Mouse (Mus musculus) midbrain, embryonic 14.5 days (tissue): Measurements from ENCODE around the gene Kif13a. TPM values are rescaled to one million over a fixed set of nuclear protein-coding genes. Genes with fewer than 3 reads are reported as not detected.

Source experiments
- ATAC-seq: fragments of 200-750 bp; cut with Nextera tagmentation; 2 replicates; pipeline ENCODE4 v1.8.0; 2017; ENCODE audit warnings: moderate number of reproducible peaks, moderate library complexity; ENCODE audit not compliant: low FRiP score, low TSS enrichment
- DNase-seq: peaks from one replicate; pipeline ENCODE4 v3.0.0-alpha.2; 2015
- H3K27ac ChIP-seq: fragments of 300-500 bp; sonication (generic); replicated peaks from 2 replicates; pipeline ENCODE4 v1.5.1; 2014; ENCODE audit warnings: mild to moderate bottlenecking, low read depth, low read length, moderate library complexity
- H3K27me3 ChIP-seq: fragments of 300-500 bp; sonication (generic); 2 replicates; pipeline ENCODE4 v1.6.1; 2014; ENCODE audit warnings: low read length, control low read depth, mixed read lengths; ENCODE audit not compliant: control insufficient read depth, insufficient read depth
- H3K36me3 ChIP-seq: fragments of 300-500 bp; sonication (generic); 2 replicates; pipeline ENCODE4 v1.6.1; 2014; ENCODE audit warnings: low read length, control low read depth; ENCODE audit not compliant: control insufficient read depth, insufficient read depth
- H3K4me1 ChIP-seq: fragments of 300-500 bp; sonication (generic); 2 replicates; pipeline ENCODE4 v1.6.1; 2014; ENCODE audit warnings: mild to moderate bottlenecking, antibody characterized with exemption, low read length, control low read depth; ENCODE audit not compliant: control insufficient read depth, insufficient read depth
- H3K4me2 ChIP-seq: fragments of 300-500 bp; sonication (generic); 2 replicates; pipeline ENCODE4 v1.6.1; 2014; ENCODE audit warnings: mild to moderate bottlenecking, low read length, moderate library complexity
- H3K4me3 ChIP-seq: fragments of 300-500 bp; sonication (generic); replicated peaks from 2 replicates; pipeline ENCODE4 v1.5.1; 2014; ENCODE audit warnings: low read depth, low read length
- H3K9ac ChIP-seq: fragments of 300-500 bp; sonication (generic); replicated peaks from 2 replicates; pipeline ENCODE4 v1.6.1; 2014; ENCODE audit warnings: mild to moderate bottlenecking, low read length, moderate library complexity
- H3K9me3 ChIP-seq: fragments of 300-500 bp; sonication (generic); 2 replicates; pipeline ENCODE4 v1.6.1; 2016; ENCODE audit warnings: low read length, control low read depth, mixed read lengths; ENCODE audit not compliant: control insufficient read depth
- WGBS: fragments of 180-500 bp; shearing (Covaris S2); extraction: QIAGEN DNeasy Blood & Tissue Kit; methylation state at CpG from one replicate; pipeline ENCODE4 v1.1.7; 2014; 5-methylcytosine and 5-hydroxymethylcytosine counted together
- polyA plus RNA-seq: library from polyadenylated mRNA; unstranded; fragments of >200 nt; fragmentation: Nextera tagmentation; extraction: Ambion mirVana; gene quantifications from 2 replicates; pipeline ENCODE4 v1.2.1, GENCODE M21; 2014

Kif13a gene
- polyA plus RNA-seq, 1 experiment from 2014 or later: 14.2 TPM

- Histone ChIP-seq H3K36me3 (no peaks in the 10 kb centered on the region), H3K4me2 (no peak overlapping the region), H3K27me3 (no peaks in the 10 kb centered on the region), H3K9ac (no peak overlapping the region), H3K4me3 (no peak overlapping the region), H3K4me1 (peaks cover 4% of the 10 kb centered on the region), H3K9me3 (no peaks in the 10 kb centered on the region), H3K27ac (no peak overlapping the region)
- WGBS: 85% methylated on average over 3 of the region's 3 CpGs
- no peak for DNase-seq
- no peak for ATAC-seq
Observed at GRCm38 (mm10) chr13:46843646-46844045, 86.0 kb downstream of the Kif13a start.

- no peaks in the 10 kb centered on the region for H3K36me3 ChIP-seq
- ATAC-seq (no peak), DNase-seq (no peak)
- no peak overlapping the region for H3K4me3 ChIP-seq
- no peak overlapping the region for H3K27ac ChIP-seq
- H3K27me3 ChIP-seq: no peaks in the 10 kb centered on the region
- no peaks in the 10 kb centered on the region for H3K9me3 ChIP-seq
- 67% methylated on average over 8 of the region's 8 CpGs for WGBS
- H3K4me1 ChIP-seq: peaks cover 4% of the 10 kb centered on the region
- no peak overlapping the region for H3K9ac ChIP-seq
- H3K4me2 ChIP-seq: no peak overlapping the region
Observed at GRCm38 (mm10) chr13:46842185-46842584, 87.5 kb downstream of the Kif13a start.

DNA sequence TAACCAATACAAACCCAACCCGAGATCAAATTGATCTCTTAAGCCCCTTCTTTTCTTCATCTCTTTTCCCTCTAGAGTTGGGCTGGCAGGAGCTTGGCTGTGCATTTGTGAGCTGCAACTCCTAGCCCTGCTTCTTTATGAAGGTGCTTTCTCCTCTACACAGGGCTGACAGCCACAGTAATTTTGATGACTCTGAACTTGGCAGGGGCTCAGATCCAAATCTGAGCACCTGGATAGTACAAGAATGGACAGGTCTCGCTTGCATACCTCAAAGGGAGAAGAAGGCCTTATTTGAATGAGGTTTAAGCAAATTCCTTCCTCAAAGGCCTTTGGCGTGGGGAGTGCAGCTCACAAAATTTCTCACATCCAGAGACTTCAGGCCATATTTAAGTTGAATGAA, 88.0 kb downstream of the Kif13a start:
- no peaks in the 10 kb centered on the region for H3K27me3 ChIP-seq
- 53% methylated on average over 3 of the region's 3 CpGs for WGBS
- H3K9ac ChIP-seq: no peak overlapping the region
- H3K27ac ChIP-seq: no peak overlapping the region
- H3K36me3 ChIP-seq: no peaks in the 10 kb centered on the region
- no peak overlapping the region for H3K4me2 ChIP-seq
- no peak for ATAC-seq
- H3K4me3 ChIP-seq: no peak overlapping the region
- no peak for DNase-seq
- peaks cover 4% of the 10 kb centered on the region for H3K4me1 ChIP-seq
- H3K9me3 ChIP-seq: no peaks in the 10 kb centered on the region

GRCm38 (mm10) chr13:46840676-46841075, 89.0 kb downstream of the Kif13a start:
- Histone ChIP-seq H3K27me3 (no peaks in the 10 kb centered on the region), H3K4me1 (peaks cover 4% of the 10 kb centered on the region), H3K9ac (no peak overlapping the region), H3K36me3 (no peaks in the 10 kb centered on the region), H3K27ac (no peak overlapping the region), H3K4me3 (no peak overlapping the region), H3K4me2 (no peak overlapping the region), H3K9me3 (no peaks in the 10 kb centered on the region)
- DNase-seq: no peak
- ATAC-seq: no peak
- WGBS: 91% methylated on average over 13 of the region's 13 CpGs

- Histone ChIP-seq H3K9ac (no peak overlapping the region), H3K4me2 (no peak overlapping the region), H3K27ac (0 out of 2 replicates have a peak overlapping the region, but pooled peaks have one; percentile 14), H3K27me3 (no peaks in the 10 kb centered on the region), H3K9me3 (no peaks in the 10 kb centered on the region), H3K36me3 (no peaks in the 10 kb centered on the region), H3K4me3 (no peak overlapping the region), H3K4me1 (peaks cover 4% of the 10 kb centered on the region)
- ATAC-seq: no peak
- DNase-seq: no peak
- 93% methylated on average over 3 of the region's 3 CpGs for WGBS
Observed at GRCm38 (mm10) chr13:46839236-46839635, 90.4 kb downstream of the Kif13a start.

- H3K4me3 ChIP-seq: no peak overlapping the region
- WGBS: 64% methylated on average over 2 of the region's 2 CpGs
- DNase-seq (peak; percentile 81), ATAC-seq (no peak)
- H3K9me3 ChIP-seq: no peaks in the 10 kb centered on the region
- no peak overlapping the region for H3K9ac ChIP-seq
- H3K27ac ChIP-seq: no peak overlapping the region
- H3K27me3 ChIP-seq: no peaks in the 10 kb centered on the region
- peaks cover 4% of the 10 kb centered on the region for H3K4me1 ChIP-seq
- no peak overlapping the region for H3K4me2 ChIP-seq
- no peaks in the 10 kb centered on the region for H3K36me3 ChIP-seq
Observed at GRCm38 (mm10) chr13:46838551-46838950, 91.1 kb downstream of the Kif13a start.

DNA sequence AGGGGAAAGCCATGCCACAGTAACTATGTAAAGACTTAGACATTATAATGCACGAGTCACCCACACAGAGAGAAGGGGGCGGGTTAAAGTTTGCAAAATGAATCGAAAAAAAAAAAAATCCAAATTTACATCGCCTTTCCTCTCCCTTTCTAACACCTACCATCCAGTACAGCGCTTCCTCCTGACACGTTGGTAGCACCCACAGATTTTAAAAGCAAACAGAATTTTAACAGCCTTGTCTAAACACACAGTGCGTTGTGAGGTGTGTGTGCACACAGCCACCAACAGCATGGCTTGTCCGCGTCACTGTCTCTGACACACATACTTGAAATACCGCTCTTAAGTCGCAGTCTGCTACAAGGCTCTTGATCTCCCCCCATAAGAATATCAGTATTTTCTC, 94.3 kb downstream of the Kif13a start:
- peaks cover 15% of the 10 kb centered on the region for H3K36me3 ChIP-seq
- no peaks in the 10 kb centered on the region; the same call in 1 of the 2 replicates for H3K9me3 ChIP-seq
- no peak for ATAC-seq
- no peak overlapping the region for H3K27ac ChIP-seq
- no peak overlapping the region for H3K4me3 ChIP-seq
- WGBS: 98% methylated on average over 11 of the region's 11 CpGs
- no peaks in the 10 kb centered on the region for H3K27me3 ChIP-seq
- no peak for DNase-seq
- no peak overlapping the region for H3K4me2 ChIP-seq
- H3K4me1 ChIP-seq: peaks cover 4% of the 10 kb centered on the region
- no peak overlapping the region for H3K9ac ChIP-seq

DNA sequence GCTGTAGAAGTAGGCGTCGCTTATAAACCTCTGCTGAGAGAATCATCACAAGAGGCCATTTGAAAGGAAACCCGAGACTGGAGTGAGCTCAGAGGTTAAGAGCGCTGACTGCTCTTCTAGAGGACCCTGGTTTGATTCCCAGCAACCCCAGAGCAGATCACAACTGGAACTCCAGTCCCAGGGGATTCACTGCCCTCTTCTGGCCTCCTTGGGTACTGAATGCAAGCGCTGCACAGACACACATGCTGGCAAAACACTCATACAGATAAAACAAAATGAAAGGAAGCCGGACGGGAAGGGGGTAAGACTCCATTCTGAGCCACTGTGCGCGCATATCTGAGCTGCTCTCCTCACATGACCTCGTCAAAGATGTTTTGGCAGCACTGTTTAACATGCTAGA, 94.9 kb downstream of the Kif13a start:
- no peak overlapping the region for H3K9ac ChIP-seq
- peaks cover 16% of the 10 kb centered on the region for H3K36me3 ChIP-seq
- H3K27me3 ChIP-seq: no peaks in the 10 kb centered on the region
- H3K27ac ChIP-seq: no peak overlapping the region
- no peaks in the 10 kb centered on the region; the same call in 1 of the 2 replicates for H3K9me3 ChIP-seq
- ATAC-seq (no peak), DNase-seq (no peak)
- no peak overlapping the region for H3K4me3 ChIP-seq
- H3K4me1 ChIP-seq: peaks cover 2% of the 10 kb centered on the region
- no peak overlapping the region for H3K4me2 ChIP-seq
- WGBS: 94% methylated on average over 10 of the region's 10 CpGs

- Histone ChIP-seq H3K4me1 (no peaks in the 10 kb centered on the region), H3K9ac (no peak overlapping the region), H3K27ac (no peak overlapping the region), H3K9me3 (no peaks in the 10 kb centered on the region; the same call in 1 of the 2 replicates), H3K4me2 (no peak overlapping the region), H3K27me3 (no peaks in the 10 kb centered on the region), H3K4me3 (no peak overlapping the region), H3K36me3 (peaks cover 21% of the 10 kb centered on the region)
- no peak for DNase-seq
- ATAC-seq: no peak
- WGBS: 56% methylated on average over 5 of the region's 5 CpGs
Observed at GRCm38 (mm10) chr13:46833586-46833985, 96.1 kb downstream of the Kif13a start.
